Mouse (Mus musculus): ENCODE results near the gene Gm47955.
"Not testable (repeated sequence)": the region's sequence is repeated elsewhere in the genome, so short reads cannot be mapped to it uniquely, and the experiment has no call there.

Gene Gm47955

DNA sequence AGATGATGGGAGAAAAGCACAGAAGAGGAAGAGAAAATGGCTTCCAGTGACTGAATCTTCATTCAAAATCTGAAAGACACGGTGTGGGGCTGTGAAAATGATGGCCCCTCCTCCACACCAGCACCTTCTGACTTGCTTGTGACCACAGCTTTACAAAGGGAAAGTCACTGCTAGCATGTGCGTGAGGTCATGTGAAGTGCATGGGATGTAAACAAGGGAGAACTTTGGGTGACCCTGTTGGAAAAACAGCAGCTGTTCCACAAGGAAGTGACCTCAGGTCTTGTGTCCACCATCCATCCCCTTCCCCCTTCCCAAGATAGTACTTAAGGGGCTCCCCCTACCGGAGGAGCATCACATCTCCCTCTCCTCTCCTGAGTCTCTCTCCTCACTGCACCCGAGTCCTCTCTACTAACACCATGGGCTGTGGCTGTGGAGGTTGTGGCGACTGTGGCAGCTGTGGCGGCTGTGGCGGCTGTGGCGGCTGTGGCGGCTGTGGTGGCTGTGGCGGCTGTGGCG, at the start of gene Gm47955:
Gene Gm47955 (plus strand): TSS at position 417 of the 516 bp plus-strand sequence.
- DNase-seq (ENCODE audit: low spot score in 2 of 2) = no peak

DNA sequence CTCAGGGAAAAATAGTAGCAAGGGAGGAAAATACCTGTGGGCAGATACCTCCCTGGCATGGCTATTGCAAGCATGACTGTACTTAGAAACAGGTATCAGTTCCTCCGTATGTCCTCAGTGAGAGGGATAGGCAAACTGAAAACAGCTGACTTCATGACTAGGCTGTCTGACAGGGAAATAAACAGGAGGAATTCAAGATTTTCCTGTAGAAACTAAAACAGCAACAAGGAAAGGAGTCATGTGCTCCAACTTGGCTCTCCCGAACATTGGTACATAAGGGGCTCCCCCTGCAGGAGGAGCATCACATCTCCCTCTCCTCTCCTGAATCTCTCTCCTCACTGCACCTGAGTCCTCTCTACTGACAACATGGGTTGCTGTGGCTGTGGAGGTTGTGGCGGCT, 47.1 kb upstream of the Gm47955 start, which contains the start of gene A030005L19Rik:
Gene A030005L19Rik (plus strand): TSS at position 301 of the 400 bp plus-strand sequence.
- no peak for DNase-seq (ENCODE audit: low spot score in 2 of 2)

- not testable (repeated sequence) for DNase-seq (ENCODE audit: low spot score in 2 of 2)
These were observed 46.7 kb upstream of the Gm47955 start for GRCm38 (mm10) chr1:82913434-82913833.

- DNase-seq (ENCODE audit: low spot score in 2 of 2) = no peak
These were observed 35.4 kb upstream of the Gm47955 start, which contains the start of gene A030014E15Rik for GRCm38 (mm10) chr1:82924650-82925049. TSS of gene A030014E15Rik (plus strand) at chr1:82924917.

DNA sequence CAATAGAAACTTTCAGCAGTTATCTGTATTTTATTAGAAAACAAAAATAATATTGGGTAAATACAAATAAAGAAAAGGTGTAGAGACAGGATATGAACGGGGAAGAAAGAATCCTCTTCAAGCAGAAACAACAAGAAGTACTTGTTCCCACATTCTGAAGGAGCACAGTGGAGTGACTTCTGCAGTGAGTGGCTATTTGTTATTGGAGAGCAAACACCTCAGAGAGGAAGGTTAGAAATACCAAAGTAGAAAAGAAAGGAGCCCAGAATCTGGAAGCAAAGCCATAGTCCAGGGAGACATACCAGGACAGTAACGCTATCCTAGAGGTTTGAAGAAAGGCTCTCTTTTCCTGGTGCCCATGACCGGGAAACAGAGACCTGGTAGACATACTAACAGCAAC, 29.5 kb upstream of the Gm47955 start:
- not testable (repeated sequence) for DNase-seq (ENCODE audit: low spot score in 2 of 2)

- not testable (repeated sequence) for DNase-seq (ENCODE audit: low spot score in 2 of 2)
These were observed 28.8 kb upstream of the Gm47955 start, which contains the start of gene Gm6217 for GRCm38 (mm10) chr1:82931326-82931725. TSS of gene Gm6217 (minus strand) at chr1:82931399.

DNA sequence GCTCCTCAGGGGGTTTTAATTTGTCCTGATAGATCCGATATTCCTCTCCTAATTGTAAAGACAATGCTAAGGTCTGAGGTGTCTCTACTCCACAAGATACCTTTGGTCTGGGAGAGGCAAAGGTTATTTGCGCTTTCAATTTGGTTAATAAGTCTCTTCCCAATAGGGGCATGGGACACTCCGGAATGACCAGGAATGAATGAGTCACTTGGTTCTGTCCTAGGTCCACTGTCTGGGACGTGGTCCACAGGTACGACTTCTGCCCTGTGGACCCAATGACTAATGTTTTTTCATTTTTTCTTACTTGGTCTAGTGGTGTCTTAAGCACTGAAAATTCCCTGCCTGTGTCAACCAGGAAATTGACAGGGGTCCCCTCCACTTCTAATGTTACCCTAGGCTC, 21.4 kb upstream of the Gm47955 start:
- DNase-seq (ENCODE audit: low spot score in 2 of 2) = no peak

- not testable (repeated sequence) for DNase-seq (ENCODE audit: low spot score in 2 of 2)
These were observed 17.6 kb upstream of the Gm47955 start for GRCm38 (mm10) chr1:82942505-82942904.

DNA sequence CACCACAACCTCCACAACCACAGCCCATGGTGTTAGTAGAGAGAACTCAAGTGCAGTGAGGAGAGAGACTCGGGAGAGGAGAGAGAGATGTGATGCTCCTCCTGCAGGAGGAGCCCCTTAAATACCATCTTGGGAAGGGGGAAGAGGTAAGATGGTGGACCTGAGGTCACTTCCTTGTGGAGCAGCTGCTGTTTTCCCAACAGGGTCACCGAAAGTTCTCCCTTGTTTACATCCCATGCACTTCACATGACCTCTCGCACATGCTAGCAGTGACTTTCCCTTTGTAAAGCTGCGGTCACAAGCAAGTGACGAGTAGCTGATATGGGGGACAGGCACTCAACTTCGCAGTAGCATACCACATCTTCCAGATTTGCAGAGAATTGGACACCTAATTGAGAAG, 16.8 kb upstream of the Gm47955 start, which contains the start of gene A030003K21Rik:
Gene A030003K21Rik (minus strand): TSS at position 94 of the 400 bp plus-strand sequence.
- not testable (repeated sequence) for DNase-seq (ENCODE audit: low spot score in 2 of 2)

DNA sequence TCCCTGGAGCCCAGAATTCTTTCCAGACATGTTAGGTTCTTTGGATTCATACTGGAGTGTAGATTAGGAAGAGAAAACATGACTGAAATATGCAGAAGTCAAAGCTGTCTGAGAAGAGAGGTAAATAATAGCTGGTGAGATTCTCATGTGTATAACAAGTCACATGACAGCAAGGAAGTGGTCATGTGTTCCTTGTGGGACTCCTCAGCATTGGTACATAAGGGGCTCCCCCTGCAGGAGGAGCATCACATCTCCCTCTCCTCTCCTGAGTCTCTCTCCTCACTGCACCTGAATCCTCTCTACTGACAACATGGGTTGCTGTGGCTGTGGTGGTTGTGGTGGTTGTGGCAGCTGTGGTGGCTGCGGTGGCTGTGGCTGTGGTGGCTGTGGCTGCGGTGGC, 14.1 kb upstream of the Gm47955 start:
- DNase-seq (ENCODE audit: low spot score in 2 of 2) = not testable (repeated sequence)

GRCm38 (mm10) chr1:82948601-82949000, 11.5 kb upstream of the Gm47955 start:
- no peak for DNase-seq (ENCODE audit: low spot score in 2 of 2)

GRCm38 (mm10) chr1:82955913-82956312, 4.2 kb upstream of the Gm47955 start, which contains the start of gene Gm7544:
TSS of gene Gm7544 (minus strand) at chr1:82956013.
- not testable (repeated sequence) for DNase-seq (ENCODE audit: low spot score in 2 of 2)

GRCm38 (mm10) chr1:82966413-82966812, 6.3 kb downstream of the Gm47955 start:
- DNase-seq (ENCODE audit: low spot score in 2 of 2) = no peak

DNA sequence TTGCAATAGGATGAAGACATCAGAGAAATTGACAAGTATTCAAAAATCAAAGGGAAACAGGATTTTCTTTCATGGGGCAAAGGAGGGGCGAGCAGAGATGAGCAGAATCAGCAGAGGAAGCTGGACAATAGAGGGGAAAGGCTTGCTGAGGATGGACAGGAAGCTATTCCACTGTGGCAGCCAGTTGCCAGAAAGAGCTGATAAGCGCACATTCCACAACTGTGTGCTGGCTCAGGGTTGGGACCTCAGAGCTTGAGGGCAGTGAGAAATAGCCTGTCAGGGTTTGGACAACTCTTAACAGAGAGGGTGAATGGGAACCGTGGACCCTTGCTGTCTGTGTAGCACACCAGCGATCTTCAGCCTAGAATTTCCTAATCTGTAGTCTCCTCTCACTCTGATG, 12.0 kb downstream of the Gm47955 start:
- DNase-seq (ENCODE audit: low spot score in 2 of 2) = no peak

GRCm38 (mm10) chr1:82973244-82973643, 13.2 kb downstream of the Gm47955 start:
- no peak for DNase-seq (ENCODE audit: low spot score in 2 of 2)

- DNase-seq (ENCODE audit: low spot score in 2 of 2) = no peak
These were observed 13.8 kb downstream of the Gm47955 start for GRCm38 (mm10) chr1:82973901-82974300.

- no peak for DNase-seq (ENCODE audit: low spot score in 2 of 2)
These were observed 14.3 kb downstream of the Gm47955 start for GRCm38 (mm10) chr1:82974342-82974741.

DNA sequence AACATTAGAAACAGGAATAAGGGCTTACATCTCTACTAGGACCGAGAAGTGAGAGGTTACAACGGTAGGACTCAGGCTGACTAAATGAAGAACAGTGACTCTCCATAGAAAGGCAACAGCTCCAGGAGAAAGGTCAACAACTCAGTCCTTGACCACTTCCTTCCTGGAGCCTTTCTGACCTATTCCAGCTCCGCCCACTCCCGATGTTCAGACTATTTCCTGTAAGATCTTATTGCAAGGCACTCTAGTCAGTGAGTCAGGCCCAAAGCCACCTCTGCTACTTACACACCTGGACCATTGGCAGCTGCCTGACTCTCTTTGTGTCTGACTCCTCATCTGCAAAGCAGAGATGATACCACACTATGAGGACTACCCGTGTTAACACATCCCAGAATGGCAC, 15.7 kb downstream of the Gm47955 start:
- no peak for DNase-seq (ENCODE audit: low spot score in 2 of 2)

DNA sequence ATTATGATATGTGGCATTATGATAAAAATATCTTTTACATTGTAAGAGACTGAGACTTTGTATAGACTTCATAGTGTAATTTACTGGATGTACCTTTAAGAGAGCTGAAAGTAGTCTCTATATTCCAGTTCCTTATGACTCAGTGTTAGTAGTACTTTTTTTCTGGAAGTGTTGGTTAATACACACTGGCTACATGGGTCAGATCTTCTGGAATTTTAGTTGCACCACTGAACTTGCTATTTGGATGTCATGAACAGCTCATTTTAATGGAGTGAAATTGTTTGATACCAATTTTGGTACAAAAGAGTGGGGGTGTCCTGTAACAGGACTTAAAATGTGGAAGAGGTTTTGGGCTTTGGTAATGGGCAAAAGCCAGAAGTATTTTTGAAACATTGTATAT, 17.8 kb downstream of the Gm47955 start:
- DNase-seq (ENCODE audit: low spot score in 2 of 2) = no peak

GRCm38 (mm10) chr1:82986738-82987137, 26.7 kb downstream of the Gm47955 start:
- no peak for DNase-seq (ENCODE audit: low spot score in 2 of 2)

GRCm38 (mm10) chr1:82987530-82988198, 27.6 kb downstream of the Gm47955 start:
- no peak for DNase-seq (ENCODE audit: low spot score in 2 of 2)

GRCm38 (mm10) chr1:82991062-82991461, 31.0 kb downstream of the Gm47955 start:
- DNase-seq (ENCODE audit: low spot score in 2 of 2) = no peak

- no peak for DNase-seq (ENCODE audit: low spot score in 2 of 2)
These were observed 31.5 kb downstream of the Gm47955 start for GRCm38 (mm10) chr1:82991596-82991995.

Measured in urinary bladder, postnatal 4 days (tissue).